Mouse (Mus musculus) megakaryocyte, embryonic 14.5 days (primary cell): ENCODE data around the gene I0C0044D17Rik.

Source experiments
- FLI1 ChIP-seq: IDR thresholded peaks from 2 replicates; pipeline ENCODE4 v1.6.1; 2012; ENCODE audit warnings: low read length, inconsistent platforms, mixed read lengths
- GATA1 ChIP-seq: IDR thresholded peaks from 3 replicates; pipeline ENCODE4 v1.6.1; 2012; ENCODE audit warnings: mixed read lengths, low read length, inconsistent platforms, borderline replicate concordance

- TF ChIP-seq FLI1 (no peak), GATA1 (no peak)
Measured at GRCm38 (mm10) chr4:98801775-98802174, 21.9 kb downstream of the I0C0044D17Rik start.
